Mouse (Mus musculus): Measurements from ENCODE around the gene Nrg3.

DNA sequence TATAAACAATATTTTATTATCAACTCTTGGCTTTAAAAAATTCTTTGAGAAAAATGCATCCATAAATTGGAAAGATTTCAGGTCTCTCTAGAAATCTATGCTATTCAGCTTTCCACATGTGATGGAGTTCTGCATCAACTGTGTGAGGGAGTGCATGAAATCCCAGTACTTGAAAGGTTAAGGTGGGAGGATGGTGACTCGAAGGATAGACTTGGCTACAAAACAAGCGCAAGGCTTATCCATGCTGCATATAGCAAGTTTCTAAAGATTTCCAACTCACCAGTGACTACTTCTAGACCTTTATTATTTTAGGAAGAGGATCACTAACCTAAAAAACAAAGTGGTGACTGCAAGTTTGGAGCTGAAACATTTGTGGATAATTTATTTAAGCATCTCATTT, 343.1 kb downstream of the Nrg3 start:
- no peak for TF ChIP-seq POLR2A (IDR thresholded peaks at IDR 0.05; ENCODE audit: low read depth, low read length)
- TF ChIP-seq CTCF (IDR thresholded peaks at IDR 0.05; ENCODE audit: extremely low read depth, insufficient read depth, insufficient read length, insufficient replicate concordance) = no peak

Measured in spleen, adult 2 months (tissue).